Mouse (Mus musculus) midbrain, embryonic 13.5 days (tissue): ENCODE results near the gene Vipas39. TPM values are rescaled to one million over a fixed set of nuclear protein-coding genes. Genes with fewer than 3 reads are reported as not detected.
"Not testable (repeated sequence)": the region's sequence is repeated elsewhere in the genome, so short reads cannot be mapped to it uniquely, and the experiment has no call there.

Source experiments
- ATAC-seq: fragments of 200-750 bp; cut with Nextera tagmentation; 2 replicates; pipeline ENCODE4 v1.8.0; 2017; ENCODE audit warnings: mild to moderate bottlenecking, moderate TSS enrichment, moderate library complexity
- H3K27ac ChIP-seq: fragments of 300-500 bp; sonication (generic); 2 replicates; pipeline ENCODE4 v1.5.1; 2015; ENCODE audit warnings: inconsistent platforms, mild to moderate bottlenecking, moderate library complexity
- H3K27me3 ChIP-seq: fragments of 300-500 bp; sonication (generic); 2 replicates; pipeline ENCODE4 v1.6.1; 2015; ENCODE audit warnings: mild to moderate bottlenecking, inconsistent platforms
- H3K36me3 ChIP-seq: fragments of 300-500 bp; sonication (generic); 2 replicates; pipeline ENCODE4 v1.6.1; 2015; ENCODE audit warnings: mild to moderate bottlenecking, inconsistent platforms
- H3K4me1 ChIP-seq: fragments of 300-500 bp; sonication (generic); replicated peaks from 2 replicates; pipeline ENCODE4 v1.6.1; 2015; ENCODE audit warnings: inconsistent platforms
- H3K4me2 ChIP-seq: fragments of 300-500 bp; sonication (generic); replicated peaks from 2 replicates; pipeline ENCODE4 v1.6.1; 2015; ENCODE audit warnings: moderate library complexity, mild to moderate bottlenecking, inconsistent platforms
- H3K4me3 ChIP-seq: fragments of 300-500 bp; sonication (generic); replicated peaks from 2 replicates; pipeline ENCODE4 v1.5.1; 2015; ENCODE audit warnings: mild to moderate bottlenecking, inconsistent platforms
- H3K9ac ChIP-seq: fragments of 300-500 bp; sonication (generic); replicated peaks from 2 replicates; pipeline ENCODE4 v1.6.1; 2015; ENCODE audit warnings: mild to moderate bottlenecking, inconsistent platforms
- H3K9me3 ChIP-seq: fragments of 300-500 bp; sonication (generic); 2 replicates; pipeline ENCODE4 v1.6.1; 2016; ENCODE audit warnings: mild to moderate bottlenecking, inconsistent platforms
- WGBS: fragments of 180-500 bp; shearing (Covaris S2); methylation state at CpG from one replicate; pipeline ENCODE4 v1.1.7; 2015; 5-methylcytosine and 5-hydroxymethylcytosine counted together
- polyA plus RNA-seq: library from polyadenylated mRNA; unstranded; fragments of >200 nt; fragmentation: Nextera tagmentation; extraction: Ambion mirVana; gene quantifications from 2 replicates; pipeline ENCODE4 v1.2.1, GENCODE M21; 2015

Vipas39 gene
- polyA plus RNA-seq, 1 experiment from 2014 or later: 67.3 TPM

- Histone ChIP-seq H3K4me2 (no peak overlapping the region), H3K27ac (no peak overlapping the region), H3K36me3 (no peaks in the 10 kb centered on the region), H3K4me1 (no peaks in the 10 kb centered on the region), H3K9me3 (no peaks in the 10 kb centered on the region), H3K27me3 (no peaks in the 10 kb centered on the region), H3K9ac (no peak overlapping the region), H3K4me3 (no peak overlapping the region)
- 81% methylated on average over 4 of the region's 4 CpGs for WGBS
- ATAC-seq: no peak
These were observed 18.2 kb upstream of the Vipas39 start for GRCm38 (mm10) chr12:87284268-87284667.

GRCm38 (mm10) chr12:87283706-87284105 is 17.6 kb upstream of the Vipas39 start:
- Histone ChIP-seq H3K4me3 (no peak overlapping the region), H3K9ac (no peak overlapping the region)
- 58% methylated on average over 7 of the region's 7 CpGs for WGBS

GRCm38 (mm10) chr12:87282743-87283142 is 16.7 kb upstream of the Vipas39 start:
- ATAC-seq: no peak

More at GRCm38 (mm10) chr12:87283706-87284105, 17.6 kb upstream of the Vipas39 start:
- Histone ChIP-seq H3K27me3 (no peaks in the 10 kb centered on the region), H3K36me3 (no peaks in the 10 kb centered on the region), H3K27ac (no peak overlapping the region), H3K4me2 (no peak overlapping the region), H3K9me3 (no peaks in the 10 kb centered on the region), H3K4me1 (no peaks in the 10 kb centered on the region)
- no peak for ATAC-seq

GRCm38 (mm10) chr12:87281766-87282165 is 15.7 kb upstream of the Vipas39 start:
- H3K4me2 ChIP-seq: no peak overlapping the region
- H3K9ac ChIP-seq: no peak overlapping the region
- no peaks in the 10 kb centered on the region for H3K4me1 ChIP-seq
- H3K9me3 ChIP-seq: no peaks in the 10 kb centered on the region
- ATAC-seq: no peak
- no peaks in the 10 kb centered on the region for H3K27me3 ChIP-seq
- H3K4me3 ChIP-seq: no peak overlapping the region
- H3K36me3 ChIP-seq: no peaks in the 10 kb centered on the region
- WGBS: 96% methylated on average over 1 of the region's 1 CpGs
- no peak overlapping the region for H3K27ac ChIP-seq

More at GRCm38 (mm10) chr12:87282743-87283142, 16.7 kb upstream of the Vipas39 start:
- H3K4me2 ChIP-seq: no peak overlapping the region
- H3K27me3 ChIP-seq: no peaks in the 10 kb centered on the region
- H3K4me3 ChIP-seq: no peak overlapping the region
- no peak overlapping the region for H3K27ac ChIP-seq
- 97% methylated on average over 4 of the region's 4 CpGs for WGBS
- no peaks in the 10 kb centered on the region for H3K36me3 ChIP-seq
- H3K4me1 ChIP-seq: no peaks in the 10 kb centered on the region
- H3K9me3 ChIP-seq: no peaks in the 10 kb centered on the region
- H3K9ac ChIP-seq: no peak overlapping the region

- 43% methylated on average over 14 of the region's 14 CpGs for WGBS
- no peak overlapping the region for H3K9ac ChIP-seq
These were observed 13.8 kb upstream of the Vipas39 start for GRCm38 (mm10) chr12:87279879-87280278.

GRCm38 (mm10) chr12:87279350-87279749 is 13.3 kb upstream of the Vipas39 start:
- H3K27me3 ChIP-seq: no peaks in the 10 kb centered on the region
- peaks cover 23% of the 10 kb centered on the region for H3K36me3 ChIP-seq
- 59% methylated on average over 3 of the region's 3 CpGs for WGBS
- H3K4me2 ChIP-seq: no peak overlapping the region
- H3K4me3 ChIP-seq: no peak overlapping the region
- no peak overlapping the region for H3K9ac ChIP-seq
- no peak overlapping the region for H3K27ac ChIP-seq
- ATAC-seq: peak; percentile 28; the same call in 1 of the 2 replicates
- H3K9me3 ChIP-seq: no peaks in the 10 kb centered on the region
- H3K4me1 ChIP-seq: no peaks in the 10 kb centered on the region

More at GRCm38 (mm10) chr12:87279879-87280278, 13.8 kb upstream of the Vipas39 start:
- Histone ChIP-seq H3K27me3 (no peaks in the 10 kb centered on the region), H3K36me3 (peaks cover 18% of the 10 kb centered on the region), H3K27ac (no peak overlapping the region), H3K4me3 (no peak overlapping the region), H3K4me1 (no peaks in the 10 kb centered on the region), H3K9me3 (no peaks in the 10 kb centered on the region), H3K4me2 (no peak overlapping the region)
- no peak for ATAC-seq

- no peak for ATAC-seq
- 21% methylated on average over 6 of the region's 6 CpGs for WGBS
- no peak overlapping the region for H3K27ac ChIP-seq
- H3K36me3 ChIP-seq: peaks cover 34% of the 10 kb centered on the region
- no peaks in the 10 kb centered on the region for H3K4me1 ChIP-seq
- no peak overlapping the region for H3K4me2 ChIP-seq
- no peak overlapping the region for H3K9ac ChIP-seq
- no peak overlapping the region for H3K4me3 ChIP-seq
- H3K9me3 ChIP-seq: no peaks in the 10 kb centered on the region
- H3K27me3 ChIP-seq: no peaks in the 10 kb centered on the region
These were observed 12.2 kb upstream of the Vipas39 start for GRCm38 (mm10) chr12:87278118-87278730.

- not testable (repeated sequence) for H3K27ac ChIP-seq, H3K9me3 ChIP-seq, ATAC-seq, H3K4me3 ChIP-seq, H3K4me1 ChIP-seq, H3K9ac ChIP-seq, H3K4me2 ChIP-seq, H3K27me3 ChIP-seq
- WGBS: 88% methylated on average over 4 of the region's 4 CpGs
- H3K36me3 ChIP-seq: peaks cover 44% of the 10 kb centered on the region
These were observed 11.2 kb upstream of the Vipas39 start for GRCm38 (mm10) chr12:87277251-87277650.

- Histone ChIP-seq H3K4me3 (no peak overlapping the region), H3K27me3 (no peaks in the 10 kb centered on the region), H3K9ac (no peak overlapping the region), H3K4me1 (no peaks in the 10 kb centered on the region), H3K36me3 (peaks cover 65% of the 10 kb centered on the region), H3K27ac (no peak overlapping the region), H3K4me2 (no peak overlapping the region), H3K9me3 (no peaks in the 10 kb centered on the region)
- 93% methylated on average over 9 of the region's 9 CpGs for WGBS
- ATAC-seq: no peak
These were observed 9.1 kb upstream of the Vipas39 start for GRCm38 (mm10) chr12:87274853-87275831.

- Histone ChIP-seq H3K4me3 (peak overlapping the region; percentile 82), H3K9me3 (no peaks in the 10 kb centered on the region), H3K36me3 (peaks cover 53% of the 10 kb centered on the region), H3K9ac (peak overlapping the region; percentile 89), H3K4me2 (peak overlapping the region; percentile 94), H3K27me3 (no peaks in the 10 kb centered on the region), H3K27ac (no peak overlapping the region), H3K4me1 (peaks cover 27% of the 10 kb centered on the region)
- ATAC-seq: no peak
- WGBS: 23% methylated on average over 4 of the region's 4 CpGs
These were observed 1.6 kb upstream of the Vipas39 start for GRCm38 (mm10) chr12:87267682-87268081.

- H3K36me3 ChIP-seq: peaks cover 51% of the 10 kb centered on the region
- under 1% methylated on average over 31 of the region's 31 CpGs for WGBS
These were observed 959 bp upstream of the Vipas39 start for GRCm38 (mm10) chr12:87266827-87267603.

More at GRCm38 (mm10) chr12:87266827-87267603, 959 bp upstream of the Vipas39 start:
- H3K9me3 ChIP-seq: no peaks in the 10 kb centered on the region
- H3K4me3 ChIP-seq: peak overlapping the region; percentile 82
- peak overlapping the region; percentile 86 for H3K27ac ChIP-seq
- peak; percentile 78; the same call in 1 of the 2 replicates for ATAC-seq
- H3K9ac ChIP-seq: peak overlapping the region; percentile 89
- no peaks in the 10 kb centered on the region for H3K27me3 ChIP-seq
- peak overlapping the region; percentile 94 for H3K4me2 ChIP-seq
- H3K4me1 ChIP-seq: peaks cover 27% of the 10 kb centered on the region
